Mouse (Mus musculus): ENCODE measurements around the gene Fam181a. TPM values are rescaled to one million over a fixed set of nuclear protein-coding genes. Genes with fewer than 3 reads are reported as not detected.

Fam181a gene
- polyA plus RNA-seq (2016; fragmentation: Nextera tagmentation; extraction: Ambion mirVana), result 44.5 and 49.0 TPM in 2 replicates

DNA sequence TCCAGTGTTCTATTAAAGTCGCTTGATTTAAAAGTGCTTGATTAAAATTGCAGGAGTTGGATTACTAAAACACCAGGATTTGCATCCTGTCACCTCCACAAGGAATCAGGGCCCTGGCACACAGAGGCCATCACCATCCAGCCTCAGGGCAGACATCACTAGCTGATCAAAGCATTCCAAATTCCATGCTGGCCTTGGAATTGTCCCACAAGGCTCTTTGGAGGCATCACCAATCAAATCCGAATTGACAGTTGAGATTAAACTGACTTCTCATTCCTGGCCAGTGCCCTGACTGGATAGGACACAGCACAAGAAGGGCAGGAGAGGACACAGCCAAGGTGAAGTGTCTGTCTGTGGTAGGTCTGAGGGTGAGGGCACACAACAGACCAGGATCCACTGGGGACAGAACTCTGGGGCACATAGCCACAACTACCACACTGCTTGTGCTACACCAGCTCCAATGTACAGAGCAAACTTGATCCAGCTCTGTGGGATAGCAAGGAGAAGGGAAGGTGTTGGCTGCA, at the start of gene Fam181a:
Gene Fam181a (plus strand): TSS at position 232 of the 524 bp plus-strand sequence.
- H3K9ac ChIP-seq (replicated peaks), result no peak within 1 kb of the TSS
- no peaks in the 10 kb centered on the region for H3K9me3 ChIP-seq
- H3K4me1 ChIP-seq, result peaks cover 41% of the 10 kb centered on the region
- WGBS, result 74% methylated on average over 2 of the region's 2 CpGs
- no peak within 1 kb of the TSS for H3K4me3 ChIP-seq
- H3K27ac ChIP-seq (replicated peaks), result no peak within 1 kb of the TSS
- H3K4me2 ChIP-seq (replicated peaks), result no peak within 1 kb of the TSS
- H3K36me3 ChIP-seq, result no peaks in the 10 kb centered on the region
- peaks cover 43% of the 10 kb centered on the region for H3K27me3 ChIP-seq
- ATAC-seq (ENCODE audit: low FRiP score, low read depth), result no peak

DNA sequence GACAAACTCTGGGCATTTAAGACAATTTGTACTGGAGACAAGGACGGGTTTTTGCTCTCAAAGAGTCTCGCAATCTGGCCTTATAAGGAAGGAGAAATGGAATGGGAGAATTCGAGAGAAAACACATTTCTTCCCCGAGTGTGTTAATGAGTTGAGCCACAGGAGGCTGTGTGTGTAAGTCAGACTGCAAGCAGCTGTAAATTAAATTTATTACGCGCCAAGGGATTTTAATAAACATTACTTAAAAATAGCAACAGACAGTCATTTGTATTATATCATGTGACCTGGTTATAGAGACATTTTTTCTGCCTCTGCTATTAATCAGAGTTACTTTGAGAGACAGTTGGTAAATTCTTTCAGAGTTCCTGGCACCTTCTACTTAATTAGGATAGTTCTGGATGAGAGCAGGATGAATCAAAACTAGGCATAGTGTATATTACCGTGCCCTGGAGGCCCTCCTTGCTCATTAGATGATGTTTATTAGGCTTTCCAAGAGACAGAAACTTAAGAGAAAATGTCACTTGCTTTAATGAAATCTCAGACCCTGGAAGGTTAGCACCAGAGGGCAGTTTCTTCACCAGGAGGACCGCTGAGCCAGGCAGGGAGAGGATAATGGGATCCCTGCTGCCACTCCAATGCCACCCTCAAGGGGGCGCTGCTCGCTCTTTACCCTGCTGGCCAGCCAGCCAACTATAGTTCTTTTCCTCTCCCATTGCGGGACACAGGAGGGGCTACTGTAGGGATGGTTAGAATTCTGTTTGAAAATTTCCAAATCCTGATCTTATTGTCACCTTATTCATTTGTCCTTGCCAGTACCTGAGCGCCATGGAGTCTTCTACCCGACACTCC, 48.5 kb upstream of the Fam181a start:
- no peaks in the 10 kb centered on the region for H3K27me3 ChIP-seq
- H3K9ac ChIP-seq (replicated peaks), result no peak overlapping the region
- no peaks in the 10 kb centered on the region for H3K36me3 ChIP-seq
- no peak overlapping the region for H3K4me2 ChIP-seq (replicated peaks)
- H3K4me3 ChIP-seq, result no peak overlapping the region
- no peak overlapping the region for H3K27ac ChIP-seq (replicated peaks)
- 69% methylated on average over 13 of the region's 13 CpGs for WGBS
- no peak for ATAC-seq (ENCODE audit: low FRiP score, low read depth)
- H3K4me1 ChIP-seq, result no peaks in the 10 kb centered on the region
- no peaks in the 10 kb centered on the region for H3K9me3 ChIP-seq

DNA sequence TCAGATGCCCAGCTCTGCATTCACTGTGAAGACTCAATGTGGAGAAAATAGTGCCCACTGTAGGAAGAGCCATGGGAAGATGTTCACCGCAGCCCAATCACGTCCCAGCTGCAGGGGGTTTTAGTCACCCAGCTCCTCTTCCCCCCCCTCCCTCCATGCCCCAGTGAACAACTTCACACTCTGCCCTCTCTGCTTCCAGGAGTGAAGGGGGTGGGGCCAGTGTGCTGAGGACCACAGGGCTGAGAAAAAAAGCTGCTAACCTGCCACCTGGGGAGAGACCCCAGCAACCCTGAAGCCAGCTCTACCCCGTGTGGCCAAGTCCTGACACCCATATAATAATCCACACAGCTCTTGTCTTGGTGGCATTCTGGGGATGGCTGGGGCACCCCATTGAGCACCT, 44.2 kb upstream of the Fam181a start:
- Histone ChIP-seq H3K27me3 (no peaks in the 10 kb centered on the region), H3K4me2 (replicated peaks) (no peak overlapping the region), H3K27ac (replicated peaks) (no peak overlapping the region), H3K36me3 (no peaks in the 10 kb centered on the region), H3K4me1 (no peaks in the 10 kb centered on the region), H3K4me3 (no peak overlapping the region), H3K9ac (replicated peaks) (no peak overlapping the region), H3K9me3 (no peaks in the 10 kb centered on the region)
- ATAC-seq (ENCODE audit: low FRiP score, low read depth), result no peak
- 17% methylated on average over 3 of the region's 3 CpGs for WGBS

DNA sequence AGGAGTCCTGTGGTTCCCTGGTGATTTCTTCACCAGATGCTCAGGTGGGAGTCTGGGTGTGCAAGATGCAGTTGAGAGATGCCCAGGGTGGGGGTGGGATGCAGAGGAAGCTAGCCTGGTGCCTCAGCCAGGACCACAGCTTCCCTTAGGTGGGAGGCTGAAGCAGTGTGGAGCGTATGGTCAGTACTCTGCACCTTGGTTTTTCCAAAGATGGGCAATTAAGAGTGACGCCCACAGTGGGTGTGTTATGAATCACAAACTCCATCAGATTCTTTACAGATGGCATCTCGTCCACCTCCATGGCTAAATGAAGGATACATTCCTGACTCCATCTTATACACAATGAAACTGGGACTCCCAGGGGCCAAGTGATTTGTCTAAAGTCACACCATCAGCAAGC, 38.6 kb upstream of the Fam181a start:
- Histone ChIP-seq H3K27me3 (no peaks in the 10 kb centered on the region), H3K9me3 (no peaks in the 10 kb centered on the region), H3K27ac (replicated peaks) (no peak overlapping the region), H3K4me1 (no peaks in the 10 kb centered on the region), H3K4me3 (no peak overlapping the region), H3K4me2 (replicated peaks) (no peak overlapping the region), H3K36me3 (no peaks in the 10 kb centered on the region), H3K9ac (replicated peaks) (no peak overlapping the region)
- WGBS, result 94% methylated on average over 3 of the region's 3 CpGs
- no peak for ATAC-seq (ENCODE audit: low FRiP score, low read depth)

DNA sequence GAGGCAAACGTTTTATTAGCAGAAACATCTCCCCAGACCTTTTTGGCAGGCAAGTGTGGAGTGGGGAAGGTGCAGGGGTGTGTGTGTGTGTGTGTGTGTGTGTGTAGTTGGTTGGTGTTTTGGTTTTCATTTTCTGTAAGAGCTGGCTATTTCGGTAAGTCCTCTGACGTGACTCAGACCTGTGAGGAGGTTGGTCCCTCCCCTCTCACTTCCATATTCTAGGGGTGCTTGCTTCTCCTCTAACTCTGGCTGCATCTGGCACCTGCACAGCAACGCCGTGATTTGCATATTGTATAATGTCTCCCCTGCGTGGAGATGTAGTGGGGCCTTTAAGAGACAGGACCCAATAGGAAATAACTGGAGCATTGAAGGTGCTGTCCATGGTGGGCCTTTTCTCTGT, 37.7 kb upstream of the Fam181a start:
- Histone ChIP-seq H3K27me3 (no peaks in the 10 kb centered on the region), H3K36me3 (no peaks in the 10 kb centered on the region), H3K4me3 (no peak overlapping the region), H3K27ac (replicated peaks) (no peak overlapping the region), H3K9me3 (peaks cover 6% of the 10 kb centered on the region; the same call in 1 of the 2 replicates), H3K9ac (replicated peaks) (no peak overlapping the region), H3K4me2 (replicated peaks) (no peak overlapping the region), H3K4me1 (no peaks in the 10 kb centered on the region)
- WGBS, result 70% methylated on average over 6 of the region's 6 CpGs
- ATAC-seq (ENCODE audit: low FRiP score, low read depth), result no peak

DNA sequence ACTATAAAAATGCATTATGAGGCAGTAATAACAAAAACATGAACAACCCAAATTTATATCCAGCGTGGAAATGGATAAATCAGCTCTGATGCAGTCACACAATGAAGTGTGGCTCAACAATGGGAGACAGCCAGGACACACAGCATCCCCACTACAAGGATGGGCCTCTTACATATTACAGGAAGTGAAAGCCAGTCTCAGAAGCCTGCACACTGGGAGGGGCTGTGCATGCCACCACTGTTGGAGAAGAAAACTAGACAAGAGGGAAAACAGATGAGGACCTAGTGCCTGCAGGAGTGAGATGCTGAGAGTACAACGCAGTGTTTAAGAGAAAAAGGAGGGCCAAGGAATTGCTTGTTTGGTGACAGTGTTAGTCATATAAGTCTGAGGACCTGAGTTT, 37.0 kb upstream of the Fam181a start:
- H3K36me3 ChIP-seq, result no peaks in the 10 kb centered on the region
- H3K9me3 ChIP-seq, result peaks cover 10% of the 10 kb centered on the region
- ATAC-seq (ENCODE audit: low FRiP score, low read depth), result no peak
- no peak overlapping the region for H3K9ac ChIP-seq (replicated peaks)
- no peak overlapping the region for H3K4me2 ChIP-seq (replicated peaks)
- H3K27ac ChIP-seq (replicated peaks), result no peak overlapping the region
- H3K4me1 ChIP-seq, result no peaks in the 10 kb centered on the region
- H3K4me3 ChIP-seq, result no peak overlapping the region
- 88% methylated on average over 2 of the region's 2 CpGs for WGBS
- H3K27me3 ChIP-seq, result no peaks in the 10 kb centered on the region

DNA sequence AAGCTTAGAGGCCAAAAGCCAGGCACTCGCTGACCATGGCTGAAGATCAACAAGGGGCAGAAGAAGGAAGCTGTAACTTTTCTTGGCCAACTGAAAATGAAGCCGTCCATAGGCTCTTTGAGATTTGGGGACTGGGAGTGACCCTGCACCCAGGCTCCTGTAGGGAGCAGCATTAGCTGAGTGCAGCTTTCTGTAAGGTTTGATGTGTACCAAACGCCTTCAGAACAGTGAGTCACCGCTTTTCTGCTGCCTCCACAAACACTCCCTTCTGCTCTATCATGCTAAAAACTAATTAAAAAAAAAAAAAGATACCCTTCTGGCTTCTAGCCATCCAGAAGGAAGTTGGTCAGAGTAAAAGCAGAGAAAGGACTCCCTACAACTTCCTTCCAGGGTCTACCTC, 34.4 kb upstream of the Fam181a start:
- Histone ChIP-seq H3K4me1 (no peaks in the 10 kb centered on the region), H3K36me3 (no peaks in the 10 kb centered on the region), H3K4me2 (replicated peaks) (no peak overlapping the region), H3K9ac (replicated peaks) (no peak overlapping the region), H3K4me3 (no peak overlapping the region), H3K27me3 (no peaks in the 10 kb centered on the region), H3K9me3 (peaks cover 10% of the 10 kb centered on the region), H3K27ac (replicated peaks) (no peak overlapping the region)
- ATAC-seq (ENCODE audit: low FRiP score, low read depth), result no peak
- 82% methylated on average over 4 of the region's 4 CpGs for WGBS

DNA sequence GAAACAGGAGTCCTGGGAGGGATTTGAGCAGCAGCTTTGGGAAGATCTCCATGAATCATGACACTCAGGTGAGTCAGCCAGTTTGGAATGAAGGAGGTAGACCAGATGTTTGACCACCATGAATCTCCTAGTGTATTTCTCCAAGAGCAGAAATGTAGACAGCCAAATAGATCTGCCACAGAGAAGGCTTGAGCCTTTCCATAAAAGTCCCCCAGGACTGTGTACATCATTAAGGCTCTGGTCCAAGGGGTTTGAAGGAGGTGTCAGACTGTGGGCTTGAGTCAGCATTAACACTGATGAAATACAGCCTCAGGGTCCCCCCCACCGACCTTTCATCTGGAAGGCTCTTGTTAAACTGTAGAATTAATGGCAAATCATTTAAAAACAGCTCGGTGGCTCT, 29.3 kb upstream of the Fam181a start:
- Histone ChIP-seq H3K4me1 (no peaks in the 10 kb centered on the region), H3K27ac (replicated peaks) (no peak overlapping the region), H3K36me3 (no peaks in the 10 kb centered on the region), H3K9me3 (peaks cover 10% of the 10 kb centered on the region), H3K4me3 (no peak overlapping the region), H3K27me3 (no peaks in the 10 kb centered on the region), H3K9ac (replicated peaks) (no peak overlapping the region), H3K4me2 (replicated peaks) (no peak overlapping the region)
- no peak for ATAC-seq (ENCODE audit: low FRiP score, low read depth)
- WGBS, result 74% methylated on average over 2 of the region's 2 CpGs

DNA sequence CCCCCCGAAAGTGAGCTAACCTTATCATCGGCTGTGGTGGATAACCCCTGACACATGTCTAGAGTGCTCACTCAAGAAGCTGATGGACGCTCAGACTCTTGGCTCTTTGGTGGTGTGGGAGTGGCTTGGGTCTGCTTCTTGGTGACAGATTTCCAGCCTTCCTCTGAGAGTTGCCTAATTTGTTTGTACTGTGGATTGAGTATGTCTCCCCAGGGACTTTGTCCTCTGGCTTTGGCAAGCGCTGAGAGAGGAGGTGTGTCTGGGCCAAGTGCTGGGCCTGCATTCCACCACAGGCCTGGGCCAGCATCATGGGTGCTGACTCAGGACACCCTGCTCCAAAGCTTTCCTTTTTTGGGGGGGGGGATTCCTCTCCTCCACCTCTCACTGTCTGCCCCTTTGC, 28.9 kb upstream of the Fam181a start:
- H3K4me1 ChIP-seq, result no peaks in the 10 kb centered on the region
- H3K9ac ChIP-seq (replicated peaks), result no peak overlapping the region
- ATAC-seq (ENCODE audit: low FRiP score, low read depth), result no peak
- no peaks in the 10 kb centered on the region for H3K36me3 ChIP-seq
- no peaks in the 10 kb centered on the region for H3K27me3 ChIP-seq
- no peak overlapping the region for H3K4me3 ChIP-seq
- 85% methylated on average over 4 of the region's 4 CpGs for WGBS
- peaks cover 10% of the 10 kb centered on the region for H3K9me3 ChIP-seq
- no peak overlapping the region for H3K4me2 ChIP-seq (replicated peaks)
- H3K27ac ChIP-seq (replicated peaks), result no peak overlapping the region

DNA sequence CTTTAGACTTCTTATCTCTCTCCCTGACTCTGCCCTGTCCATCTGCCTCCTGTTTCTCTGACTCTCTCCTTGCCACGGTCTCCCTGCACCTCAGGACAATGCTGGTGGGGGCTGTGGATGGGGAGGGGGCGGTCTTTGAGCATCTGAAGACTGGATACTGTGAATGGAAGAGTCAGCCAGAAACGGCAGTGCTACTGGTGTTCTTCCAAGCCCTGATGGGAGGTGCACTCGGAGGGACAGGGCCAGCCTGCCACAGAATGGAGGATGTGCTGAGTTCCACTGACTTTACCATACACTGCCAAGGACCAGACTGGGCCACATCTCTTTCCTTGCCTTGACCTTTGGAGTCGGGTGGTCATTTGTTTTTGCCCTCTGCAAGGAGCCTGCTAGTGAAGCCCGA, 27.8 kb upstream of the Fam181a start:
- Histone ChIP-seq H3K4me3 (no peak overlapping the region), H3K4me2 (replicated peaks) (no peak overlapping the region), H3K4me1 (no peaks in the 10 kb centered on the region), H3K9ac (replicated peaks) (no peak overlapping the region), H3K36me3 (no peaks in the 10 kb centered on the region), H3K27me3 (no peaks in the 10 kb centered on the region), H3K27ac (replicated peaks) (no peak overlapping the region), H3K9me3 (peaks cover 5% of the 10 kb centered on the region)
- ATAC-seq (ENCODE audit: low FRiP score, low read depth), result no peak
- WGBS, result 64% methylated on average over 6 of the region's 6 CpGs

DNA sequence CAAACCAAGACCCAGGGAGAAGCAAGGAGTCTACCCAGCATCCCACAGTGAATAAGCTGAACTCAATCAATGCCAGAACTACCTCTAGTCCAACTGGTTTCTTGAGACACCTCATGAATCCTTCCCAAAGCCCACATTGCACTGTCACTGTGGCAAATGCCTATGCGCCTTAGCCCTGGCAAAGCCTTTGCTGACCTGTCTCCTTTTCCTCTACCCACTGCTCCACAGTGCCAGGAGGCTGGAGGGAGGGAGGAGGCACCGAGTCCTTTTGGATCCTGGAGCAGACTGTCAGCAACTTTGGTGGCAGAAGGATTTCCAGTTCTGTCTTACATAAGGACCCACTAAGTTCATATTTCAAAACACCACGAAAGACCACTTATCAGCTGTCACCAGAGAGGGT, 27.4 kb upstream of the Fam181a start:
- Histone ChIP-seq H3K36me3 (no peaks in the 10 kb centered on the region), H3K27me3 (no peaks in the 10 kb centered on the region), H3K9ac (replicated peaks) (no peak overlapping the region), H3K27ac (replicated peaks) (no peak overlapping the region), H3K4me3 (no peak overlapping the region), H3K9me3 (no peaks in the 10 kb centered on the region; the same call in 1 of the 2 replicates), H3K4me2 (replicated peaks) (no peak overlapping the region), H3K4me1 (no peaks in the 10 kb centered on the region)
- ATAC-seq (ENCODE audit: low FRiP score, low read depth), result no peak
- 94% methylated on average over 3 of the region's 3 CpGs for WGBS

DNA sequence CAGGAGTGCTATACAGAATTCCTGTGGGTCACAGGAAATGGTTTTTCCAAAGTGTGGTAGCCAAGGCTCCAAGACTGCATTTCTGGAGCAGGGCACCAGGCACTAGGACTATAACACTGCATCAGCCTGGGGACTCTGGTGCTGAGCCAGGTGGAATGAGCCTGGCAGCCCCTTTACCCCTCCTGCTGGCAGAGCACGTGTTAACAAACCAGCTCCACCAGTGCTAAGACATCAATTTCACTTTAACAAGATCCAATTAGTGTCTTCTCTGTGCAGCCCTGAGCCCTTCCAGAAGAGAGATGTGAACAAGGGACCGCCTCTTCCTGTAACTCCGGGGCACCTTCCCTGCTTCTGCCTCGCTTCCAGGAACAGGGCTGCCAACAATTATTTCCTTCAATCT, 23.5 kb upstream of the Fam181a start:
- no peak for ATAC-seq (ENCODE audit: low FRiP score, low read depth)
- Histone ChIP-seq H3K27ac (replicated peaks) (no peak overlapping the region), H3K4me2 (replicated peaks) (no peak overlapping the region), H3K4me3 (no peak overlapping the region), H3K27me3 (no peaks in the 10 kb centered on the region), H3K36me3 (no peaks in the 10 kb centered on the region), H3K4me1 (no peaks in the 10 kb centered on the region; the same call in 1 of the 2 replicates), H3K9me3 (no peaks in the 10 kb centered on the region), H3K9ac (replicated peaks) (no peak overlapping the region)
- WGBS, result 82% methylated on average over 4 of the region's 4 CpGs

All from midbrain, embryonic 12.5 days (tissue).